In genomic region chr14:101382838-101383237, GRCm38 (mm10) we compare ENCODE assay signal across 17 mouse cellular contexts.
DNase-seq lines count a peak whose midpoint lies in the region; ATAC-seq lines count a peak whose summit lies in the region.
"Had no signal": no experiment of that assay in that cellular context is flagged by ENCODE, and none has a peak within 500 bp of the region (broad histone marks: within the 10 kb centered on the region; RNA-seq: fewer than 3 reads in every experiment).

No protein-coding gene starts in this region.

- no peak for ATAC-seq in erythroid progenitor cell, adult 5-6 weeks (replicated peaks; ENCODE audit: low FRiP score, poor library complexity, severe bottlenecking)
- ATAC-seq: forebrain, embryonic 14.5 days; hindbrain, embryonic 16.5 days; liver, postnatal 0 days had no signal

- peak; percentile 9 for DNase-seq in gastrocnemius, adult 18-20 months (ENCODE audit: low spot score)
- DNase-seq in gastrocnemius, postnatal 10 days: no peak
- DNase-seq in embryo, embryonic 11 days: peak; percentile 34
- DNase-seq in forelimb bud, embryonic 11.5 days (ENCODE audit: low read depth, low spot score): peak; percentile 27
- DNase-seq in mesoderm, embryonic 11.5 days (ENCODE audit: low read depth, low spot score): peak; percentile 42
- no peak for DNase-seq in adrenal gland, adult 8-10 months
- DNase-seq in right cerebral cortex, adult 2 months (ENCODE audit: low spot score in 2 of 2): no peak
- DNase-seq: cerebellum, adult 18-20 months; heart, adult 18-20 months; heart, postnatal 36 days; kidney, adult 11 months; liver, postnatal 0 days; right cerebral cortex, adult 18-20 months; thymus, adult 2 months had no signal

Comparison
In these comparisons a context has a peak if more than half of its experiments do, and no peak if none do; other contexts are left out.
1. DNase-seq: peak in gastrocnemius, adult 18-20 months (single experiment), embryo, embryonic 11 days (single experiment), forelimb bud, embryonic 11.5 days (single experiment) and mesoderm, embryonic 11.5 days (single experiment); none in gastrocnemius, postnatal 10 days (single experiment), adrenal gland, adult 8-10 months (single experiment) and right cerebral cortex, adult 2 months (0 of 2).